Mouse (Mus musculus): ENCODE measurements around the gene Oaz1. TPM values are rescaled to one million over a fixed set of nuclear protein-coding genes. Genes with fewer than 3 reads are reported as not detected.

The Oaz1 gene
- total RNA-seq, 1 experiment from 2014 or later, result 154 TPM

DNA sequence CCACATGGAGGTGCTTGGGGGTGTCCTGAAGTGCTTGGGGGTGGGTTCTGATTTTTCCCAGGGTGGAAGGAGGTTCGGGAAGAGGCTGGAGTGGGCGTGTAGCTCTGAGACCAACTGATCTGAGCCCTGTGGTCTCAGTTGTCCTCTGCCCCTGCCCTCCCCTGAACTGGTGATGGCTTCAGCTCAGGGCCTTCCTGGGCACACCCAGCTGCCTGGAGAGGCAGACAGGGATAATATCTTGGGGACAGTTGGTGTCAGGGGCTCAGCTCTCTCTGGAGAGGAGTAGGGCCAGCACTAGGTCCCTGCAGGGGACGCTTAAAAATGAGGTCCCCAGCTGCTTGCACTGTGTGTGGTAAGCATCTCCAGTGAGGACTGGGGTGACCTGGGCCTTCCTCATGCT lies 31.4 kb downstream of the Oaz1 start:
- ATAC-seq (replicated peaks in 1 of 2; ENCODE audit: insufficient read depth in 1 of 2, low FRiP score in 2 of 2, low TSS enrichment in 1 of 2, low read depth in 1 of 2, poor library complexity in 2 of 2, severe bottlenecking in 2 of 2), result no peak

DNA sequence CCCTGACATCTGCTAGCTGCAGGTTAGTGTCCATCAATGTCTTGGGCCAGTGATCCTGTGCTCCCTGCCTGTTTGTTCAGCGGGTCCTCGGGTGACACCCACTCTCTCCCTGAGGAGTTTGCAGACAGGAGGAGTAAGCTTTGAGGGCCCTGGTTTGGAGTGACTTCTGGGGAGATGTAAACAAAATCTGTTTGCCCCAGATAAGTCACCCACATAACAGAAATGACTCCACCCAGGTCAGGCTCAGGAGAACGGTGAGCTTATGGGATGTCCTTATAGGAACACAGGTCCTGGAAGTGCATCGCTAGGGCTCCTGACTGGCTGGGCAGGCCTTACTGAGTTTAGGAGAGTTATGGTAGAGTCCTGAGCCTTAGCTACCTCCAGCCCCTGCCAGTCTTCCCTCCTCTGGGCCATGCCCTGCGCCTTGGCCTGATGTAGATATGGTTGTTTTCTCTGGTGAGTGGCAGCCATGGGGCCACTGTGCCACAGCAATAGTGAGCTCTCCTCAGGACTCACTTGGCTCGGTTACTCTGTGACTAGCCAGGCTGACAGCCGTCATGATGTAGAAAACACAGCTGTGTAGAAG lies 32.0 kb downstream of the Oaz1 start:
- no peak; a peak in 1 of 4 replicates for ATAC-seq (replicated peaks in 1 of 2; ENCODE audit: insufficient read depth in 1 of 2, low FRiP score in 2 of 2, low TSS enrichment in 1 of 2, low read depth in 1 of 2, poor library complexity in 2 of 2, severe bottlenecking in 2 of 2)

DNA sequence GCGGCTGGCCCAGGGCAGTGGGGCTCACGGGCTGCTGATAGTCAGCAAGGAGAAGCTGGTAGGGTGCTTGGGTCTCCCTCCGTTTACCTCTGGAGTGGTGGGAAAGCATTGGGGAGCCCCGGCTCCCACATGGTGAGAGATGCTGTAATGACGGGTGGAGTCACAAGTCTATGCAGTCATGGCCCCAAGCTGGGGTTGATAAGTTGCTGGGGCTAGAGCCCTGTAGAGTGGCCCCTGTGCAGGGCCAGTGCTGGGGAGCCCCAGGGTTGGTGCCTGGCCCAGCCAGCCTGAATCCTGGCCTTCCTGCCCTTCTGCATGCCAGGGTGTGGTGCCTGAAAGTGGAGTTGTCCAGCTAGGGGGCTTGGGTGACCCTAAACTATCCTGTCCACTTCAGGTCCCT lies 35.8 kb downstream of the Oaz1 start:
- ATAC-seq (replicated peaks in 1 of 2; ENCODE audit: insufficient read depth in 1 of 2, low FRiP score in 2 of 2, low TSS enrichment in 1 of 2, low read depth in 1 of 2, poor library complexity in 2 of 2, severe bottlenecking in 2 of 2), result no peak

DNA sequence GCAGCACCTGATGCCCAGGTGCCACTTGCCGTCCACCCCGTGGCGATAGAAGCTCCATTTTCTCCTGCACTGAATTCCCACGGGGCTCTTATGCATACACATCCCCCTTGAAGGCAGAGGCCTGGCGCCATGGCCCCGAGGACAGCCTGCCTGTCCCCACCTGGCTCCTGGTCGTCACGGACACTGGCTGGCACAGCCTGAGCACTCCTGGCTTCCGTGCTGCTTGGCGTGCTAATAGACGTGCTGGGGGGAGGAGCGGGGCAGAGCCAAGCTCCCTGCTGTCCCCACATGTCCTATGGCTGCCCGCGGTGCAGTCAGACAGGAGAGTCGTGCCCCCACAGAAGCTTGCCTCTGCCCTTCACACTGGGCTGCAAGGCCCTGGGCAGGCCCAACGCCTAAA lies 38.0 kb downstream of the Oaz1 start:
- no peak for ATAC-seq (replicated peaks in 1 of 2; ENCODE audit: insufficient read depth in 1 of 2, low FRiP score in 2 of 2, low TSS enrichment in 1 of 2, low read depth in 1 of 2, poor library complexity in 2 of 2, severe bottlenecking in 2 of 2)

DNA sequence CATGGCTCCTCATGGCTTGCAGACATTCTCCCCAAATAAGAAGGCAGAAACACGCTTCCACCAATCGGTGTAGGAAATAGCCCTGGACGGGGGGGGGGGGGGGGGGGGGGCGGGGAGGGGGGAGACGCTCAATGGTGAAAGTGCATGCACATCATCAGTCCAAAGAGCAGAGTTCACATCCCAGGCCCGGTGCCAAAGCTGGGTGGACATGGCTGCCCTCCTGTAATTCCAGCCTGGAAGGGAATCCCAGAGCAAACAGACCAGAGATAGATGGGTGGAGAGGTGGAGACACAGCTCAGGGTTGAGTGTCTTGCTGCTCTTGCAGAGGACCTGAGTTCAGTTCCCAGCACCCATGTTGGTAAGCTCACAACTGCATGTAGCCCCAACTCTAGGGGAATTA lies 44.5 kb downstream of the Oaz1 start:
- no peak for ATAC-seq (replicated peaks in 1 of 2; ENCODE audit: insufficient read depth in 1 of 2, low FRiP score in 2 of 2, low TSS enrichment in 1 of 2, low read depth in 1 of 2, poor library complexity in 2 of 2, severe bottlenecking in 2 of 2)

DNA sequence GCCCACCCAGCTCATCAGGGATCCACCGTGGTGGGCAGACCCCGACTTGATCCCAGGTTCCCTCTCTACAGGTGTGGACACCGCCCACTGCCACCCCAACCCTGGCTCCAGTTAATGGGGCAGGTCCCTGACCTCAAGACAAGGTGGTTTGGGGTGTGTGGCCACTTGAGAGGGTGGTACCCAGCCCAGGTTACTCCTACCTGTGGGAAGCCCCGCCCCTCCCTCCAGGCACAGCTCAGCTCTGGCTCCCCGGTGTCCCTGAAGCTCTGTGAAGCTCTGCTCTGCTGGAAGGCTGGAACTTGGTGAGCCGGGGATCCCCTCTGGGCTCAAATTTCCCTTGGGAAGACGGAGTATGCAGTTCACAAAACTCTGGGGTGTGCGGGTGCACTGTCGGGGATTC lies 45.1 kb downstream of the Oaz1 start, which contains the start of gene Tmprss9:
Tmprss9 (plus strand) TSS at position 268 of the 400 bp plus-strand sequence.
- no peak for ATAC-seq (replicated peaks in 1 of 2; ENCODE audit: insufficient read depth in 1 of 2, low FRiP score in 2 of 2, low TSS enrichment in 1 of 2, low read depth in 1 of 2, poor library complexity in 2 of 2, severe bottlenecking in 2 of 2)

DNA sequence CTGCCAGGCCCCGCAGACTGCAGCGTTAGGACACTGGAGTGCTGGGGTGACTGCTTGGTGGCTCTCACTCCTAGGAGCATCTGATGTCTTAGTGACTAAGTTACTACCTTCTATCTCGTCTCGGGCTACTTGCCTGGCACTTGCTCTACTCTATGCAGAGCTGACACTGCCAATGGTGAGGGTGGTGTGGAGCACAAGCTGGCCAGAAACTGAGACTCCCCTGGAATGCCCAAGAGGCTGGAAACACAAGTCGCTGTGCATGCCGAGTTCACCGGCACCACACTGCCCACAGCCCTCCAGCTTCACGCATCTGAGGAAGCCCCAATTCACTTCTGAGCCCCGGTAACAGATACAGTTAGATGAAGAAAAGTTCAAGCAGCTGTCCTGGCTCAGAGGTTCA lies 47.6 kb downstream of the Oaz1 start:
- ATAC-seq (replicated peaks in 1 of 2; ENCODE audit: insufficient read depth in 1 of 2, low FRiP score in 2 of 2, low TSS enrichment in 1 of 2, low read depth in 1 of 2, poor library complexity in 2 of 2, severe bottlenecking in 2 of 2), result no peak

DNA sequence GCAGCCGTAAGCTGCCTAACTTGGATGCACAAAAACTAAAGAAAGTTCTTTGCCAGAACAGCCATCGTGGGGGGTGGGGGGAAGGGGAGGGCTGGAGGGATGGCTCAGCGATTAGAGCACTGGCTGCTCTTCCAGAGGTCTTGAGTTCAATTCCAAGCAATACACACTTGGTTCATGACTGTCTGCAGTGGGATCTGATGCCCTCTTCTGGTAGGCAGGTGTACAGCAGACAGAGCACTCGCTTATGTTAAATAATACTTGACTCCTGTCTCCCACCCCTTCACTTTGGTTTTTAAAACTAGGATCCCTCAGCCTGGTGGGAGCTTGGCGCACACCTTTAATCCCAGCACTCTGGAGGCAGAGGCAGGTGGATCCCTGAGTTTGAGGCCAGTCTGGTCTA lies 49.6 kb downstream of the Oaz1 start:
- peak in 1 of 2 experiments; percentile 43; a peak in 2 of 4 replicates for ATAC-seq (replicated peaks in 1 of 2; ENCODE audit: insufficient read depth in 1 of 2, low FRiP score in 2 of 2, low TSS enrichment in 1 of 2, low read depth in 1 of 2, poor library complexity in 2 of 2, severe bottlenecking in 2 of 2)

DNA sequence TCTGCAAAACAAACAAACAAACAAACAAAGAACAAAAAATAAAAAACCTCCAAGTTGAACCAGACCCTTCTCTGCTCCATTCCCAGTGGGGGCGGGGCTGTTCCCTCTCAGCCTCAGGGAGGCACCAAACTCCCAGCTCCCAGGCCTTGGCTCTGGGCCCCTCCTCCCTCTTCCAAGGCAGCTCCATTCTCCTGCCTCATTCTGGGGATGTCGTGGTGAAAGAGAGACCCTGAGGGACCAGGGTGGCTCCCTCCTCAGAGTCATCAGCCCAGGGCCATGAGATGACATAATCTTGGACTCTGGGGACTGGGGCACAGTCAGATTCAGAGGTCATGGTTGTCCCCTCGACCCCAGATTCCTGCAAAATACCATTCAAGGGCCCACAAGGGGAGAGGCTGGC lies 50.1 kb downstream of the Oaz1 start:
- ATAC-seq (replicated peaks in 1 of 2; ENCODE audit: insufficient read depth in 1 of 2, low FRiP score in 2 of 2, low TSS enrichment in 1 of 2, low read depth in 1 of 2, poor library complexity in 2 of 2, severe bottlenecking in 2 of 2), result no peak

Other genes with a start within 250 kb of the Oaz1 start
- 5.3 and 9.9 TPM in 2 replicates for gene Klf16, start 249.3 kb upstream of the Oaz1 start, total RNA-seq (2017)
- 16.3 and 20.9 TPM in 2 replicates for gene Abhd17a, start 236.3 kb upstream of the Oaz1 start, total RNA-seq (2017)
- 7.4 and 9.6 TPM in 2 replicates for gene Scamp4, start 223.8 kb upstream of the Oaz1 start, total RNA-seq (2017)
- gene Adat3, start 223.8 kb upstream of the Oaz1 start, total RNA-seq (2017), result 0.94 TPM in 1 of 2 replicates, not detected in the other
- 0.31 and 0.60 TPM in 2 replicates for gene Gm49322, start 220.6 kb upstream of the Oaz1 start, total RNA-seq (2017)
- gene Csnk1g2, start 203.8 kb upstream of the Oaz1 start, total RNA-seq (2017), result 184 and 239 TPM in 2 replicates
- 13.6 and 35.8 TPM in 2 replicates for gene Btbd2, start 169.6 kb upstream of the Oaz1 start, total RNA-seq (2017)
- 52.4 and 75.9 TPM in 2 replicates for gene Mknk2, start 148.5 kb upstream of the Oaz1 start, total RNA-seq (2017)
- 81.1 and 92.3 TPM in 2 replicates for gene Mob3a, start 124.7 kb upstream of the Oaz1 start, total RNA-seq (2017)
- 9.5 and 10.4 TPM in 2 replicates for gene Izumo4, start 124.5 kb upstream of the Oaz1 start, total RNA-seq (2017)
- 37.7 and 45.2 TPM in 2 replicates for gene Ap3d1, start 84.4 kb upstream of the Oaz1 start, total RNA-seq (2017)
- 12.0 and 13.0 TPM in 2 replicates for gene Dot1l, start 71.5 kb upstream of the Oaz1 start, total RNA-seq (2017)
- gene Sf3a2, start 28.5 kb upstream of the Oaz1 start, total RNA-seq (2017), result 12.9 and 24.7 TPM in 2 replicates
- 35.8 and 45.6 TPM in 2 replicates for gene Plekhj1, start 28.0 kb upstream of the Oaz1 start, total RNA-seq (2017)
- 0.15 TPM in 1 of 2 replicates, not detected in the other for gene Amh, start 21.4 kb upstream of the Oaz1 start, total RNA-seq (2017)
- 0.50 and 0.94 TPM in 2 replicates for gene Jsrp1, start 13.2 kb upstream of the Oaz1 start, total RNA-seq (2017)
- 0.30 TPM in 1 of 2 replicates, not detected in the other for gene Lingo3, start 17.4 kb downstream of the Oaz1 start, total RNA-seq (2017)
- gene Lsm7, start 28.6 kb downstream of the Oaz1 start, total RNA-seq (2017), result 202 and 278 TPM in 2 replicates
- 14.1 and 30.1 TPM in 2 replicates for gene Sppl2b, start 28.6 kb downstream of the Oaz1 start, total RNA-seq (2017)
- not detected in 2 replicates for gene Tmprss9, start 45.2 kb downstream of the Oaz1 start, total RNA-seq (2017)
- 22.3 and 48.7 TPM in 2 replicates for gene Timm13, start 74.3 kb downstream of the Oaz1 start, total RNA-seq (2017)
- 34.0 and 35.9 TPM in 2 replicates for gene Lmnb2, start 91.6 kb downstream of the Oaz1 start, total RNA-seq (2017)
- 24.2 and 25.4 TPM in 2 replicates for gene Gadd45b, start 103.4 kb downstream of the Oaz1 start, total RNA-seq (2017)
- 0.50 and 0.75 TPM in 2 replicates for gene Gng7, start 188.3 kb downstream of the Oaz1 start, total RNA-seq (2017)
- gene Diras1, start 199.0 kb downstream of the Oaz1 start, total RNA-seq (2017), result not detected in 2 replicates
- 6.9 and 7.2 TPM in 2 replicates for gene Slc39a3, start 210.8 kb downstream of the Oaz1 start, total RNA-seq (2017)
- gene Sgta, start 233.5 kb downstream of the Oaz1 start, total RNA-seq (2017), result 34.3 and 39.1 TPM in 2 replicates
- 22.6 and 24.8 TPM in 2 replicates for gene Thop1, start 243.4 kb downstream of the Oaz1 start, total RNA-seq (2017)

All from hematopoietic stem cell, adult 5-6 weeks (primary cell).